8 mouse cellular contexts compared by ENCODE assay signal in genomic region chr10:80115944-80116335, GRCm38 (mm10). TPM values are rescaled to one million over a fixed set of nuclear protein-coding genes. Genes with fewer than 3 reads are reported as not detected.
DNase-seq lines count a peak whose midpoint lies in the region; ATAC-seq and TF ChIP-seq lines count a peak whose summit lies in the region.

No protein-coding gene starts in this region.

- H3K27me3 ChIP-seq in lung, embryonic 15.5 days = no peaks in the 10 kb centered on the region
- H3K27me3 ChIP-seq in limb, embryonic 11.5 days (ENCODE audit: control insufficient read depth, insufficient read depth, low read length) = no peaks in the 10 kb centered on the region
- no peaks in the 10 kb centered on the region for H3K27me3 ChIP-seq in neural tube, embryonic 14.5 days (ENCODE audit: control insufficient read depth, insufficient read depth, low read length)

- WGBS in lung, embryonic 15.5 days = under 1% methylated on average over 63 of the region's 63 CpGs
- WGBS in limb, embryonic 11.5 days = under 1% methylated on average over 63 of the region's 63 CpGs
- WGBS in neural tube, embryonic 14.5 days = 0% methylated on average over 63 of the region's 63 CpGs

- peaks cover 41% of the 10 kb centered on the region for H3K4me1 ChIP-seq in lung, embryonic 15.5 days
- H3K4me1 ChIP-seq in embryonic fibroblast, embryonic 13.5 days (ENCODE audit: control insufficient read depth, insufficient read depth, low read length) = peaks cover 5% of the 10 kb centered on the region; the same call in 1 of the 2 replicates
- H3K4me1 ChIP-seq in limb, embryonic 11.5 days (ENCODE audit: control insufficient read depth, insufficient read depth, low read length) = peaks cover 14% of the 10 kb centered on the region
- H3K4me1 ChIP-seq in neural tube, embryonic 14.5 days (ENCODE audit: control insufficient read depth, insufficient read depth, low read length) = peaks cover 35% of the 10 kb centered on the region

- H3K4me2 ChIP-seq in lung, embryonic 15.5 days = peak overlapping the region; percentile 71
- H3K4me2 ChIP-seq in limb, embryonic 11.5 days (ENCODE audit: low read depth, severe bottlenecking) = peak overlapping the region; percentile 89
- H3K4me2 ChIP-seq in neural tube, embryonic 14.5 days (ENCODE audit: low read depth, low read length) = peak overlapping the region; percentile 94

- no peak for TF ChIP-seq POLR2A in embryonic fibroblast, embryonic 13.5 days (IDR thresholded peaks at IDR 0.05; ENCODE audit: low read depth, low read length)

- TF ChIP-seq CTCF in embryonic fibroblast, embryonic 13.5 days (IDR thresholded peaks at IDR 0.05; ENCODE audit: borderline replicate concordance, insufficient read depth, low read length) = no peak

- peak overlapping the region; percentile 89 for H3K4me3 ChIP-seq in lung, embryonic 15.5 days
- peak overlapping the region; percentile 72 for H3K4me3 ChIP-seq in embryonic fibroblast, embryonic 13.5 days (ENCODE audit: insufficient read depth, low read length)
- H3K4me3 ChIP-seq in limb, embryonic 11.5 days (ENCODE audit: low read depth, low read length) = peak overlapping the region; percentile 85
- H3K4me3 ChIP-seq in neural tube, embryonic 14.5 days (ENCODE audit: low read depth, low read length) = peak overlapping the region; percentile 97

- no peaks in the 10 kb centered on the region for H3K9me3 ChIP-seq in lung, embryonic 15.5 days
- no peaks in the 10 kb centered on the region for H3K9me3 ChIP-seq in limb, embryonic 11.5 days (ENCODE audit: control insufficient read depth, low read length)
- no peaks in the 10 kb centered on the region for H3K9me3 ChIP-seq in neural tube, embryonic 14.5 days (ENCODE audit: control insufficient read depth, low read length)

- H3K27ac ChIP-seq in lung, embryonic 15.5 days = peak overlapping the region; percentile 75
- peak overlapping the region; percentile 31 for H3K27ac ChIP-seq in embryonic fibroblast, embryonic 13.5 days (ENCODE audit: insufficient read depth, low read length)
- peak overlapping the region; percentile 64 for H3K27ac ChIP-seq in limb, embryonic 11.5 days (replicated peaks; ENCODE audit: low read depth, low read length)
- H3K27ac ChIP-seq in neural tube, embryonic 14.5 days (ENCODE audit: low read depth, low read length) = peak overlapping the region; percentile 80

- peaks cover 12% of the 10 kb centered on the region for H3K36me3 ChIP-seq in lung, embryonic 15.5 days
- H3K36me3 ChIP-seq in limb, embryonic 11.5 days (ENCODE audit: control insufficient read depth, insufficient read depth, low read length) = peaks cover 11% of the 10 kb centered on the region
- H3K36me3 ChIP-seq in neural tube, embryonic 14.5 days (ENCODE audit: control insufficient read depth, insufficient read depth, low read length) = no peaks in the 10 kb centered on the region

- H3K9ac ChIP-seq in lung, embryonic 15.5 days = peak overlapping the region; percentile 91
- H3K9ac ChIP-seq in limb, embryonic 11.5 days (ENCODE audit: low read length) = peak overlapping the region; percentile 92
- peak overlapping the region; percentile 83 for H3K9ac ChIP-seq in neural tube, embryonic 14.5 days (replicated peaks; ENCODE audit: low read depth, low read length)

- no peak for DNase-seq in lung, postnatal 4 days
- no peak for DNase-seq in limb, embryonic 11.5 days (ENCODE audit: low spot score)
- DNase-seq in gastrocnemius, adult 8-10 months (ENCODE audit: low spot score in 2 of 2) = no peak
- DNase-seq in adrenal gland, adult 2 months = no peak
- DNase-seq in gastrocnemius, postnatal 10 days = no peak

- ATAC-seq in lung, embryonic 15.5 days (ENCODE audit: borderline replicate concordance, extremely low read depth, low FRiP score, low TSS enrichment) = no peak
- ATAC-seq in limb, embryonic 11.5 days (ENCODE audit: insufficient number of reproducible peaks, low FRiP score, low TSS enrichment, low read depth) = no peak
- ATAC-seq in neural tube, embryonic 14.5 days (ENCODE audit: low read depth) = no peak

RNA-seq across cellular contexts. Expression of gene Stk11, which starts 0.3 kb away (rescaled TPM):
- 18.6 and 22.1 TPM in 2 replicates for polyA plus RNA-seq in lung, embryonic 15.5 days (2015; fragmentation: Nextera tagmentation; extraction: Ambion mirVana)
- polyA plus RNA-seq in embryonic fibroblast, embryonic 13.5 days (2011; ENCODE audit: insufficient read length, low read depth, missing spikeins) = 80.8 and 91.7 TPM in 2 replicates
- 23.6 and 27.1 TPM in 2 replicates for polyA plus RNA-seq in limb, embryonic 11.5 days (2014; fragmentation: Nextera tagmentation; extraction: Ambion mirVana)
- polyA plus RNA-seq in neural tube, embryonic 14.5 days (2014; fragmentation: Nextera tagmentation; extraction: Ambion mirVana) = 21.3 and 26.0 TPM in 2 replicates
- 100 to 1,000 TPM; 157 to 173 (median 162) TPM for total RNA-seq in gastrocnemius, adult 8-10 months (2022)
- total RNA-seq in adrenal gland, adult 2 months (2021) = 100 to 1,000 TPM; 153 to 156 TPM
- polyA plus RNA-seq in adrenal gland, adult 2 months (2012; rRNA removed) = 151 and 159 TPM in 2 replicates
- total RNA-seq in gastrocnemius, postnatal 10 days (2021) = 100 to 1,000 TPM; 105 to 110 TPM

RNA-seq across cellular contexts. Expression of gene Sbno2, which starts 10.6 kb away (rescaled TPM):
- polyA plus RNA-seq in lung, embryonic 15.5 days (2015; fragmentation: Nextera tagmentation; extraction: Ambion mirVana) = 15.5 and 16.6 TPM in 2 replicates
- polyA plus RNA-seq in embryonic fibroblast, embryonic 13.5 days (2011; ENCODE audit: insufficient read length, low read depth, missing spikeins) = 50.7 and 53.5 TPM in 2 replicates
- polyA plus RNA-seq in limb, embryonic 11.5 days (2014; fragmentation: Nextera tagmentation; extraction: Ambion mirVana) = 8.1 and 10.8 TPM in 2 replicates
- 12.9 and 13.3 TPM in 2 replicates for polyA plus RNA-seq in neural tube, embryonic 14.5 days (2014; fragmentation: Nextera tagmentation; extraction: Ambion mirVana)
- total RNA-seq in gastrocnemius, adult 8-10 months (2022) = 1 to 10 TPM; 4.8 to 5.7 (median 5.3) TPM
- total RNA-seq in adrenal gland, adult 2 months (2021) = 10 to 100 TPM; 38.5 to 59.3 TPM
- polyA plus RNA-seq in adrenal gland, adult 2 months (2012; rRNA removed) = 102 and 120 TPM in 2 replicates
- total RNA-seq in gastrocnemius, postnatal 10 days (2021) = 10 to 100 TPM in 1 of 2 experiments, 1 to 10 TPM in 1; 7.7 to 11.6 TPM

RNA-seq across cellular contexts. Expression of gene Atp5d, which starts 22.5 kb away (rescaled TPM):
- 521 and 541 TPM in 2 replicates for polyA plus RNA-seq in lung, embryonic 15.5 days (2015; fragmentation: Nextera tagmentation; extraction: Ambion mirVana)
- polyA plus RNA-seq in embryonic fibroblast, embryonic 13.5 days (2011; ENCODE audit: insufficient read length, low read depth, missing spikeins) = 202 and 250 TPM in 2 replicates
- polyA plus RNA-seq in limb, embryonic 11.5 days (2014; fragmentation: Nextera tagmentation; extraction: Ambion mirVana) = 416 and 426 TPM in 2 replicates
- 472 and 519 TPM in 2 replicates for polyA plus RNA-seq in neural tube, embryonic 14.5 days (2014; fragmentation: Nextera tagmentation; extraction: Ambion mirVana)
- 100 to 1,000 TPM; 525 to 571 (median 544) TPM for total RNA-seq in gastrocnemius, adult 8-10 months (2022)
- 100 to 1,000 TPM; 654 to 778 TPM for total RNA-seq in adrenal gland, adult 2 months (2021)
- polyA plus RNA-seq in adrenal gland, adult 2 months (2012; rRNA removed) = 5,895 and 6,727 TPM in 2 replicates
- total RNA-seq in gastrocnemius, postnatal 10 days (2021) = 100 to 1,000 TPM; 576 to 659 TPM

RNA-seq across cellular contexts. Expression of gene Cbarp, which starts 24.7 kb away (rescaled TPM):
- polyA plus RNA-seq in lung, embryonic 15.5 days (2015; fragmentation: Nextera tagmentation; extraction: Ambion mirVana) = 3.9 and 5.0 TPM in 2 replicates
- polyA plus RNA-seq in embryonic fibroblast, embryonic 13.5 days (2011; ENCODE audit: insufficient read length, low read depth, missing spikeins) = 24.1 and 28.4 TPM in 2 replicates
- 4.7 and 6.5 TPM in 2 replicates for polyA plus RNA-seq in limb, embryonic 11.5 days (2014; fragmentation: Nextera tagmentation; extraction: Ambion mirVana)
- polyA plus RNA-seq in neural tube, embryonic 14.5 days (2014; fragmentation: Nextera tagmentation; extraction: Ambion mirVana) = 82.2 and 101 TPM in 2 replicates
- total RNA-seq in gastrocnemius, adult 8-10 months (2022) = 1 to 10 TPM; 1.9 to 4.0 (median 2.9) TPM
- 100 to 1,000 TPM in 1 of 2 experiments, 10 to 100 TPM in 1; 74.5 to 118 TPM for total RNA-seq in adrenal gland, adult 2 months (2021)
- polyA plus RNA-seq in adrenal gland, adult 2 months (2012; rRNA removed) = 84.3 and 84.6 TPM in 2 replicates
- total RNA-seq in gastrocnemius, postnatal 10 days (2021) = 1 to 10 TPM; 2.3 to 3.2 TPM

RNA-seq across cellular contexts. Expression of gene Midn, which starts 32.1 kb away (rescaled TPM):
- polyA plus RNA-seq in lung, embryonic 15.5 days (2015; fragmentation: Nextera tagmentation; extraction: Ambion mirVana) = 17.5 and 18.6 TPM in 2 replicates
- polyA plus RNA-seq in embryonic fibroblast, embryonic 13.5 days (2011; ENCODE audit: insufficient read length, low read depth, missing spikeins) = 101 TPM in 2 replicates
- 59.3 and 60.9 TPM in 2 replicates for polyA plus RNA-seq in limb, embryonic 11.5 days (2014; fragmentation: Nextera tagmentation; extraction: Ambion mirVana)
- 38.8 and 39.8 TPM in 2 replicates for polyA plus RNA-seq in neural tube, embryonic 14.5 days (2014; fragmentation: Nextera tagmentation; extraction: Ambion mirVana)
- 10 to 100 TPM; 20.8 to 36.0 (median 29.5) TPM for total RNA-seq in gastrocnemius, adult 8-10 months (2022)
- total RNA-seq in adrenal gland, adult 2 months (2021) = 100 to 1,000 TPM in 1 of 2 experiments, 10 to 100 TPM in 1; 75.8 to 115 TPM
- polyA plus RNA-seq in adrenal gland, adult 2 months (2012; rRNA removed) = 233 and 269 TPM in 2 replicates
- 10 to 100 TPM; 34.3 to 62.7 TPM for total RNA-seq in gastrocnemius, postnatal 10 days (2021)

Comparison
In these comparisons a context has a peak if more than half of its experiments do, and no peak if none do; other contexts are left out.
1. RNA of gene Atp5d, which starts 22.5 kb away (polyA plus RNA-seq): 5,895 to 6,727 TPM in adrenal gland, adult 2 months; 521 to 541 TPM in lung, embryonic 15.5 days, 472 to 519 TPM in neural tube, embryonic 14.5 days, 416 to 426 TPM in limb, embryonic 11.5 days and 202 to 250 TPM in embryonic fibroblast, embryonic 13.5 days; every median in the first group is over 10 times any median in the second.
2. Peak in every context shown above with its lines, with median percentiles within 50 percentile points of each other: H3K27ac ChIP-seq, H3K4me2 ChIP-seq, H3K4me3 ChIP-seq and H3K9ac ChIP-seq.